Mouse (Mus musculus): Measurements from ENCODE around the gene Kif6.

DNA sequence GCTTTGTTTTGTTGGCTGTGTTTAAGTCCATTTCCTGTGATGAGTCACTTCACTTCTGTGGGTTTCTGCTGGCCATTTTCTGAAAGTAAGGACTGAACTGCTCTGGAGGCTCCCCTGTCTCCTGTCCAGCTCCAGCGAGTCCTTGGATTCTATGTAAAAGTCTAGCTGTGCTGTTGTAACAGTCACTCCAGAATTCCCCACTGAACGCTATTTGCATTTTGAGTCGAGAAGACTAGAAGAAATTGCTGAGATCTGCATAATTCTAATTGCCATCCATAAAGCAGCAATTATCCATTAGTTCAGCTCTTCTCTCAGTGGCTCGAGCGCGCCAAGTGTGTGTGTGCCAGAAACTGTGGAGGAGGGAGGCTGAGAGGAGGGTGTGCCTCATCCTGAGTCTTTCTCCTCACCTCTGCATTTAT lies 57.0 kb downstream of the Kif6 start:
- TF ChIP-seq CTCF (IDR thresholded peaks at IDR 0.05; ENCODE audit: low read depth, low read length) (no peak), POLR2A (IDR thresholded peaks at IDR 0.05; ENCODE audit: borderline replicate concordance, low read depth, low read length) (no peak)

Data from bone marrow macrophage, adult 2 months (primary cell).